Mouse (Mus musculus) kidney, postnatal 25 days (tissue): Measurements from ENCODE around the gene Filip1l.

Experiments
- DNase-seq, 2 experiments: peaks; one replicate each; pipeline ENCODE4 v3.0.0; 2021; ENCODE audit warnings: mixed read lengths in 2 of 2

Gene Filip1l

DNA sequence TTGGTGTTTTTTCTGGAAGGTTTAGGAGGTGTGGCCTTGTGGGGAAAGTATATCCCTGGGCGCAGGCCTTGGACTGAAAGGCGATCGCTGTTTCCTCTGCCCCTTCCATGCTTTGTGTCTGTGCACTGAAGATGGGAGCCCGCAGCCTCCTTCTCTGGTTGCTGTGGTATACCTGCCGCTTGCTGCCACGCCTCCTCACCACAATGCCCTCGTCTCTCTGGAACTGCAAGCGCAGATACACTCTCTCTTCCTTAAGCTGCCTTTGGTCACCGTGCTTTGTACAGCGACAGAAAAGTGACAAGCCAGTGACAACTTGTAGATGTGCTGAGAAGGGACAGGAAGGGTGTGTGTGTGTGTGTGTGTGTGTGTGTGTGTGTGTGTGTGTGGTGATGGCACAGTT is 46.7 kb downstream of the Filip1l start:
- DNase-seq = no peak

DNA sequence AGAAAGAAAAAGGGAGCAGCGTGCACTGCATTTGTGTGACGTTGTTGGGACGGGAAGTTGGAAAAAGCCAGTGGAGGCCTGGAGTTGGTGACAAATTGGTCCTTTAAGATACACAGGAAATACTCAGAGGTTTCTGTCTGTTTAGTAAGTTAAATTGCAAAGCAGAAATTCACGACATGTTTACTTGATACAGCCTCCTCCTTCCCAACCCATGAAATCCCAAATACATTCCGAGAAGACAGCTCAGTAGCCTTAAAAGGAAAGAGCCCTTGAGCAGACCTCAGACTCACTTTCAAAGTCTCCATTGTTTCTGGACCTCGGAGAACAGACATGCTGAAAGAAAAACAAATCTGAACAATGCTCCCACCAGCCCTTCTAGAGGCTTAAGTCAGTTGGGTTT is 48.8 kb downstream of the Filip1l start:
- no peak for DNase-seq

DNA sequence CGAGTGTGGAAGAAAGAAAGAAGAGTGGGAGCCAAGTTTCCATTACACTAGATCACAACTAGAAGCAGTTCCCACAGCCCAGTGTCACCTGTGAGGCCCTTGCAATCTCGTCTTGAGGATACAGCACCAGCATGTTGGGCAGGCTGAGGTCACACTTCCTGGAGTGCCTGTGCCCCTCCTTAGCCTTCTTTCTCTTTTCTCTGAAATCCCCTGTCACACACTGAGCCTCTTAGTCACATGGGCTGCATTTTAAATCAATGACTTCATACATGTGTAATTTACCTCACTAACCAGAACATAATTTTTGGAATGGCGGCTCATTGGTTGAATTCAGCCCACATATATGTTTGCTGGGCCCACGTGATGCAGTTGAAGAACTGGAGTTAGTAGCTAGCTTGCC is 50.0 kb downstream of the Filip1l start:
- DNase-seq = no peak

DNA sequence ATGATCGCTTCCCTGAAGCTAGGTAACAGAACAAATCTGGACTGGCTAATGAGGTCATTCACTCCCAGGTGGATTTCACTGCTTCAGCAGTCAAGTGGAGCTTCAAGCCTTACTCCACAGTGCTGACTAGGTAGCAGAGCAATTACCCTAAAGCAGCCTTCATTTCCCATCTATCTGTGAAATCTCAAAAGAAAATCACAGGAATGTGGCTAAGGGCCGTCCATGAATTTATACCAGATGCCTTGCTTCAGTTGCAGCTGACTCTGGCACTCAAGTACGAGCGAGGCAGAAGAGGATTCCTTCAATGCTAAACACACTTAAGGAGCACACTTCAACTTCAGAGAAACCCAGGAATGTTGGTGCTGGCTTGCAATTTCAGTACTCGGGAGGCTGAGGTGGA is 50.9 kb downstream of the Filip1l start:
- DNase-seq = no peak

DNA sequence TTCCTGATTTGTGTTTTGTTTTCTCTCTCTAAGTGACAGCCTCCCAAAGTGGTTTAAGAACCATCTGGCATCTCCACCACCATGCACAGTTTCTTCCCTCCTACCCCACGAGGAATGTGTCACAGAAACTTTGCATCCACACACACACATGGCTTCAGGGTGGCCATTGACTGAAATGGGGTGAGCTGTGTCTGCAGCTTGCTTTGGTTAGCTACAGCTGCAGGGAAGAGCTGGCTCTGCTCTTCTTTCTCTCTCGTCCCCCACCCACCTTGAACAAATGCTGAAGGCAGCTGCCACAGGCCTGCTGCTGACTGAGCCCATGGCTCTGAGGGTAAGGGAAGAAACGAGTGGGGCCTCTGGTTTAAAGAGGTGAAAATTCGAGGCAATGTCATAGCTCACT is 59.9 kb downstream of the Filip1l start:
- DNase-seq = no peak

DNA sequence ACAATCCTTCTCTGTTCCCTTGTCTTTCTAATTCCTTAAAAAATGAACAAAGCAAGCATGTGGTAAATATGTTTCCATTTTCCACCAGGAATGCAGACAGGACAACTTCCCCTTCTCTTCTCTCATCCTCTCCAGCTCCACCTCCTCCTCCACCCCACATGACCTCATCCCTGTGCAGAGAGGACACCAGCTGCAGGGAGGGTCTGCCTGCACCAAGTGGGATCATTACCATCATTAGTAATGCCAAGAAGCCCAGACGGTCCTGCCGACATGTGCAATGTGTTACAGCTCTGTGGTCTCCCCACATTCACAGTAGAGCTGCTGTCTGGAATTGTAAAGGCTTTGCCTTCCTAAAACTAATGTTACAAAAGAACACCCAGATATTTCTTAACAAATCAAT is 63.2 kb downstream of the Filip1l start:
- no peak for DNase-seq

DNA sequence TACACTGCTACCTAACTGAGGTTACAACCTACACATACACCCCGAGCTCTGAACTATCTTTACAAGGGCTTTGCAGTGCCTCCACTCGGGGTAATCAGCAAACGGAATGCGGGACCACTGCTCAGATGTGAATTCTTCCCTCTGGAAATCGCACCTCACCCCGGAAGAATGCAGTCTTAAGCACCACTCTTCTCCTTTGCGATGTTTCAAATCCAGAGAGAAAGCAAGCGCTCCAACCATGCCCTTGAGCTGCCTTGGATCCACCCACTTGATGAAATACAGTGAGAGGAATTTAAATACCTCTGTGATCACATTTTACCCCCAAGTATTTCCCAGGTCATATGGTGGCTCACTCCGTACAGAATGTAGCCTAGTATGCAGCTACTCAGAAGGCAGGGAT is 64.1 kb downstream of the Filip1l start:
- DNase-seq = no peak

DNA sequence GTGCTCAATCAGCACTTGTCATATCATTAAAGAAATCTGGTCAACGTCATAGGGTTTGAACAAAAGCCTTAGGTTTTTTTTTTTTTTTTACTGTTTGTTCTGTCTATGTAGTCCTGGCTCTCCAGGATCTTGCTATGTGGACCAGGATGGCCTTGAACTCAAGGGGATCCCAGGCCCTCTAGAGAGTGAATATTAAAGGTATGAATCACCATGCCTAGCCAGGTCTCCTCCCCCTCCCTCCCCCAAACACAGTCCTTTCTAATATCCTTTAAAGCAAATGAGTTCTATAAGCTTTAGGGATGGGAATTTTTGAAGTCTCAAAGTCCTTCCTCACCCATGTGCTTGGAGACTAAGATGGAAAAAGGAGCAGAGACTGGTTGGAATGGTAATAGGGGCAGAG is 65.1 kb downstream of the Filip1l start:
- no peak for DNase-seq

DNA sequence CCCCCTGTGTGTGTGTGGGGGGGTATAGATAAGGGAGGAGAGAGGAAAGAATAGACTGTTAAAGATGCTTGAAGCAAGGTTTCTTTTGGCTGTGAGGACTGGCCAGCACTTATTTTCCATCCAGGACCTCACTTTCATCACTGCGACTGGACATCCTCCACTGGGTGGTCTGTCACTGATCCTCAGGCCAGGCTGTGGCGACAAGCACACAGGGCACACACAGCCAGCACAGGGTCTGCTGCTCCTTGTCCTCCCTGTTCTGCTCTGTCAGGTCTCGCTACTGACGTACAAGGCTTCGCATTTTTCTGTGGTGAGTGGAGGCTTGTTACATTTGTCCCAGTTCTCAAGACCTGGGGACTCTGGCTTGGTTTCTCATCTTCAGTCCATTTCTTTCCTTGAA is 66.4 kb downstream of the Filip1l start:
- no peak for DNase-seq

DNA sequence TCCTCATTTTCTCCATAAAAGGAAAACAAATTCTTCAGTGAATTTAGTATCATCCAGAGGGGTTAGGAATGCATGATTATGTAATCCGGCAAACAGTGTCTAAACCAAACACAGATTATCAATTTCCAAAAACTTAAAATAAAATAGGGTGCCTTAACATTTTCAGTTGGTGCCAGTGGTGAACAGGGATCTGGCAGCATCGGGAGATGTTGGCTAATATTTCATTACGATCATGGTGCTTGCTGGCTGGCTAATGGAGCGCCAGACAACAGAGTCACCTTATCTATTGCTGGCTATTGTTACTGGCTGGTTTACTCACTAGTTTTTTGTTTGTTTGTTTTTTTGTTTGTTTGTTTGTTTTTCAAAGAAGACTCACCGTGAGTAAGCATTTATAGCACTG is 67.0 kb downstream of the Filip1l start:
- DNase-seq = no peak

DNA sequence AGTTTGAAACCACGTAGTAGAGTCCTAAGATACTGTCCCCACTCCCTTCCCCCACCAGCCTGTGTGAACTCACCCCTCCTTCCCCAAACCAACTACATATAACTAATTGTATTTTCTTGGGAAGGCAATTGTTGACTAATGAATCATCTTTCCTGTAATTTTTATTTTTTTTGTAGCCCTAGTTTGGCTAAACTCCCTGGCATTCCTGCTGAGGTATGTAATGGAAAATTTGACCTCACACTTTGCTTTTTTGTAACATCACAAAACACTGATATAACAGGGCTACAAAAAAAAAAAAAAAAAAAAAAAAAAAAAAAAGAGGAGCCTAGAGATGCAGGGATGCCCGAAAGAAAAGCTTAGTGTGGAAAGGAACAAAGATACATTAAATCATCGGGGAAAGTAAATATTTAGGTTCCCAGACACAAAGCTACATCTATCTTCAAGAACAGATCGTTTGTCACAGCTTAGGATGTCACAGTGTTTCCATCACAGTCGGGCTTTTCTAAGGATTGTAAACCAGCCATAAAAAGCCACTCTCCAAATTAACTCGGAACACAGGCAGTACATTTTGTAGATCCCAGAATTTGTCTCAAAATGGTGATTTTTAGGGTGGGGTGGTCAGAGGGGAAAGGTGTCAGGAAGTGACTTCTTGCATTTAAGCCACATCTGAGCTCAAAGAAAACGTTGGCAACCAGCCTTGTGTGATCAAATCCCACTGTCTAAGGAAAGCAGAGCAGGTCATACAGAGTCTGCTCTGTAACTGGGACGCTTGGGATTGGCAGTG is 68.1 kb downstream of the Filip1l start:
- peak; percentile 47 to 55 for DNase-seq

DNA sequence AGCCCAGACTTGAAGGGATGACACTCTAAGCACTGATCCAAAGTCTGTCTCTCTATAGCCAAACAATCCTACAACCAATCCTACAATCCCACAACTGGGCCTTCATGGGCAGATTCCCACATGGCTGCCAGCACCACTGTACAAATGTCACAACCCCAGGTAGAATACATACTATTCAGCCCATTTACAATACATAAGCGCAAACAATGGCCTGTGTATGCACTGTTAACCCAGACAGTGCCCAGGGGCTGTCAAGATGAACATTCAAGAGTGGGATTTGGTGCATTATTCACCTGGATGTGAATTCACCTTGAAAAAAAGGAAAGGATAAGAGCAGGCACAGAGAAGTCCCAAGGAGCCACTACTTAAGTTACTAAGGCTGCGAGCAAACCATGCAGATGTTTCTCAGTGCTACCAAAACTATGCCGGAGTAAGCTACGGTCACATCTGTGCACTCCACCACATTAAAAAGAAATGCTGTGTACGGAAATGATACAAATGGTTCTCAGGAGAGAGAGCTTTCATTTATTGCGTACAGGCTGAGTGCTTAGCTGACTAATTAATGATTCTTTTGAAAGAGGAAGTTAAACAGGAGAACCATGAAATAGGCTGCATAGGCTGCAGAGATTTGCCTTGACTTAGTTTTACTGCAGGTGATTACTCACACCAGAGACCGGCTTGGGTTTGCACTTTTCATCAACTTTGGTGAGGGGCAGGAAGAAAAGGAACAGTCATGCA is 69.0 kb downstream of the Filip1l start:
- no peak for DNase-seq

DNA sequence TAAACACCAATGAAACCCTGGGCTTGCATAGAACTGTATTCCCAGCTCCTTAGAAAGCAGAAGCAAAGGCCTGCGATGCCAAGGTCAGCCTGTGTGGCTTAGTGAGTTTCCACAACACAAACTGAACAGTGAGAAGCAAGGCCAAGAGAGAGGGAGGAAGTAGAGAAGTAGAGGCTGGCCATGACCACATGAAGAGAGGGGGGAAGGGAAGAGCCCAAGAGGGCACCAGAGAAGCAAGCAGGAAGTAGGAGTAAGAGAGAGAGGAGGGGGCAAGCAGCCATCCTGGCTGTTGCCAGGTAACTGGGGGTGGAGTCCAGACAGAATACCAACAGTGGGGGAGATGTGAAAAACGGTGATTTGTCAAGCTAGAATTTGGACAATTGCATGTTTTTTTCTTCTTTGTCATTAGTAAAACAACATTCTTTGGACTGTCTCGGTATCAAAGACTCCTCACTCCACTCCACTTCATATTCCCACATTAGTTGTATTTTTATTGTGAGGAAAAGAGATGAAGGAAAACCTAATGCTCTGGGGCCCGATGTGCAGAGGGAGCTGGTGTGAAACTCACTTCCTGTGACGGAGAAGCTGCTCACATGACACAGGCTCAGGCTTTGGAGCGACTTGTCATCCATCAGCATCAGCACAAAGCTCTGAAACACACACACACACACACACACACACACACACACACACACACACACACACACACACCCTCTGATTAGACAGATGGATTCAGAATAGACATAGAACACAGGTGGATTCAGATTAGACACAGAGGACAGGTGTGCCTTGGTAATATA is 70.3 kb downstream of the Filip1l start:
- DNase-seq = peak; percentile 30 to 62

DNA sequence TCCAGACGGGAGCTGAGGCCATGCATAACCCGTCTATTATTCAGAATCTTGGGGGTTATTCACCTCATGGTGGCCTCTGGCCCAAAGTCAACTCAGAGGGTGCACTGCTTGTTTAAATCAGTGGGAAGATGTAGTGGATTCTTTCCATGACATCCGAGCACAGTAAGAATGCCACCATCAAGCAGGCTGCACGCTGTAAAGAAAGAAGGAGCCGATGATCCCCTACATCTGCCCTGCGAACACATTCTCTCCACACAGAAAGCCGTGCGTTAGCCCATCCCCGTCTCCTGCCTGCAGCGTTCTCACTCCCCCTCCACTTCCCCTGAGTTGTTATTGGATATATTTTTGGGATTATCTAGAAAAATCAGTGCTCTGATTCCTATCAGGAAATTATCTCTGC is 73.8 kb downstream of the Filip1l start:
- DNase-seq = no peak

DNA sequence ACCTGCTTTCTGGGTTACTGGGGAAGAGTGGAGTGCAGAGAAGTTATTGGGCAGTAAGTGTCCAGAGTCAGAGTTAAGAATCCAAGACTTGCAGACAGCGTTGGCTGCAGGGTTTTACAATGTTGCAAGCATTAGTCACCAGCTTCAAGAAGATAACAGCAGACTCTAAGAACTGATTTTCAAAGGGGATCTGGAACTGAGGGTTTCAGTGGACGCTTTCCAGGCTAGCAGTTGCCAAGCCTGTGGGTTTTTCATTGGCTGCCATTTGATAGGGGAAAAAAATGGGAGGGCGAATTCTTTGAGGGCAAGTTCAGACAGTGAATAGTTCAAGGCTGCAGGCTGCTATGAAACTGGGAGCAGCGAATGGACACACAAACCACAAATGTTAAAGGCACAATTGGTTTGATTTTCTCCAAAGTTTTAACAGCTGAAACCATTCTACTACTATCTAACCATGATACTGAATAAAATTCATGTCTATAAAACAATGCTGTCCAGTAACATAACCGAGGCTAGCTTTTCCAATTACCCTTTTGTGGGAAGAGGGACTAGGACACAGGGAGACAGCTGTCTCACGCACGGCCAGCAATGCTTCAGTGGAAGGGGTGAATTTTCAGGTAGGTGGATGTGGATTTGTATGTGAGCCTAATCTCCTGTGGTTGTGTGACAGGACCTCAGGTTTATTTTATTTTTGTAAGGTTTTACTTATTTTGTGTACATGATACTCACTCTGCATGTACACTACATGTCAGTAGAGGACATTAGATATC is 74.8 kb downstream of the Filip1l start:
- DNase-seq = peak in 1 of 2 experiments; percentile 22

DNA sequence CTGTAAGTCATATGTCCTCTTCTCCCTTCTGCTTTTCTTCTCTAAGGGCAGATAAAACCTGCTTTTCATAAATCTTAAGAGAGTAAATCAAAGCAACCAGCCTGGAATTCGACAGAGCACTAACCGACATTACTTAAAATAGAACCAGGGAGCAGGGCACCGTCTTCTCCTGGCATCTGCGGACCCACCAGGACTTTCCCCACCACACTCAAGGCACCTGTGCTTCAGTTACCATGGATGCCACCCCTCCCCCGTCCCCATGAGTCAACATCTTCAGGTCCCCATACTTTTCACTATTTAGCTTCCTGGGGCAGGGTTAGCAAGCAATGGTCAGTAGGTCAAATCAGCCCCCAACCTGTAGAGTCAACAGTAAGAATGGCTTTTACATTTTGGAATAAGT is 76.1 kb downstream of the Filip1l start:
- DNase-seq = no peak

DNA sequence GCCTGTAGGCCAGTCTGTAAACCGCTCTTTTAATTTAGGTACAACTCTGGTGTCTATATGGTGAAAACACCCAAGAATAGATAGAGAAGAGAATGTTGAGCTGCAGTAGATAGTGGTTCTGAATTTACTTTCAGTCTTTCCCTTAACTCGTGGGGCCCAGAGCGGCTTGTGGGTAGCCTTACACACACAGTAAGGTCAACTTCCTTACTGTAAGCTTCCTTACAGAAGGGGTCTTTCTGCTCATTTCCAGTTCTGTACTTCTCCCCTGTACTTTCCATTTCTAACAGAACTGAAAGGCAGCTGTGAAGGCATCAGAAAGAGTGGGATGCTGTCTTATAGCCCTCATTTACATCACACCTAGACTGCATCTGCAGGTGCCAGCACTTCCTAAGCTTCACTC is 78.4 kb downstream of the Filip1l start:
- no peak for DNase-seq

DNA sequence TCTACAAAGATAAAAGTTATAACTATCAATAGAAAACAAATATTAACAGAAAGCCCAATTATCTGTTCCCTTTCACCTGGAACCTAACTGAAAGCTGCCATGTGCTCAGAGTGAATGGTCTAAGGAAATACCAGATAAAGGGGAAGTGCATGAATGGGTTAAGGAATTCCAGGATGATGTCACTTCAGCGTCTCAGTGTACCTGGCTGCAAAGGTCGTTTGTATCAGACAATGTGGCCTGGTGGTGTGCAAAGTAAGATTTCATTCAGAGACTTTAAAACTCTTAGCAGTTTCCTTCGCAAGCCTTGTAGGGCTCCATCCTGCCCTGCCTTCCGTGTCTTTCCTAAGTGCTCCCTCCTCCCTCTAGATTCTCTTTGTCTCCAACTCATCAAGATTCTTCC is 80.3 kb downstream of the Filip1l start:
- no peak for DNase-seq

DNA sequence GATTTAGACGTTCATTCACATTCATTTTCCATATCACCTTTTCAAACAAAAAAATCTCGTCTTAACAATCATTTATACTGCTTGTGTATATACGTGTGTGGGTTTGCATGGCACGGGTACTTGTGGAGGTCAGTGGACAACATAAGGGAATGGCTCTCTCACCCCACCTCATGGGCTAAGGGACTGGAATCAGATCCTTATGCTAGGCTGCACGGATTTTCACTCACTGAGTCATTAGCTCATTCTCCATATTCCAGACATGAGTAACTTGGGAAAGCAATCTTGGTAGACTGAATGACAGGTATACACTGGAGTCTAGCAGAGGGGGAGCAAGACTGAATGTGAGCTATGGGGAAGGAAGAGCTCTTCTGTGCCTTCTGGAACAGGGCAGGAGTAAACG is 80.8 kb downstream of the Filip1l start:
- DNase-seq = no peak

DNA sequence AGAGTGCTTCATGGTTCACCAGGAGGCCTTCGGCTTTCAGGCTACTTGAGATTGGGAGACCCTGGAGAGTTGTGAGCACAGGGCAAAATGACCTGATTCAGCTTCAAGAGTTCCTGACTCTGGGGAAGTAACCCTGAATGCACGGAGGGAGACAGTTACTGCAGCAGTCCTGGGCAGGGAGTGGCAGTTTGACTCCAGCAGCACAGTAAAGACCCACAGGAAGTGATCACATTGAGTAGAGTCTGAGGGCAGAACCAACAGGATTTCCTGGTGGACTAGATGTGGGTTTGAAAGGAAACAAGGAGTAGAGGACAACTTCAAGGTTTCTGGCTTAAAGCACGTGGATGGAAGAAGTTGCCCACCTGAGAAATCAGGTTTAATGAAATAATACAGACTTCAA is 81.7 kb downstream of the Filip1l start:
- no peak for DNase-seq

DNA sequence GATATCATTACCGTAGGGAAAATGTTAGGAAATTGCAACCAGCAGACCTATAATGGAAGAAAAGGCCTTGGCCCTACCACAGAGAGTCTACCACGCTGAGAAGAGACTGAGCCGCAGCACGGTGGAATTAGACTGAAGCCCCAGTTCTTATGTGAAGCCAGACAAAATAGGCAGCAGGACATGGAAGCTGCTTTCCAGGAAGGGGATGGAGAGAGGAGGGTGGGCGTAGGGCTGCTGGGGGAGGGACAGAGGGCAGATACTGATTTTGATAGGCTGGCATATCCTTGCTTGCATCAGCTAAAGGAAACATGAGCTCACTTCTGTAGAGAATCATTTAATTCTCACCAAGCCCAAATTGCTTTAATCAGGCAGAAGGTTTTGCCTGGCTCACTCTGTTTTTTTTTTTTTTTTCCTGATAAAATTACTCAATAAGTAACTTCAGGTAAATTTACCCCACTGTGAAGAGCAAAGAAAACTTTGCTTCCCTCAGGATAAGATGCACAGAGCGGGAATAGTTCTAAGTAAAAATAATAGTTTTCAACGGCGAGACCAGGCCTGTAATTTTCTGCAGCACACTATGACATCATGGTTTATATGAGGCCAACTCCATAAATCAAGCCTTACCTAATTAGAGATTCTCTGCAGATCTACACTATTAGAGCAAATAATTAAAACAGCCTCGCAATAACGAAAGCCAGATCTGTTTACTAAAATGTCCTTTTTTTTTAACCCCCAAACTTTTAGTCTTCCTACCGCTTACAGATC is 84.8 kb downstream of the Filip1l start:
- no peak for DNase-seq

DNA sequence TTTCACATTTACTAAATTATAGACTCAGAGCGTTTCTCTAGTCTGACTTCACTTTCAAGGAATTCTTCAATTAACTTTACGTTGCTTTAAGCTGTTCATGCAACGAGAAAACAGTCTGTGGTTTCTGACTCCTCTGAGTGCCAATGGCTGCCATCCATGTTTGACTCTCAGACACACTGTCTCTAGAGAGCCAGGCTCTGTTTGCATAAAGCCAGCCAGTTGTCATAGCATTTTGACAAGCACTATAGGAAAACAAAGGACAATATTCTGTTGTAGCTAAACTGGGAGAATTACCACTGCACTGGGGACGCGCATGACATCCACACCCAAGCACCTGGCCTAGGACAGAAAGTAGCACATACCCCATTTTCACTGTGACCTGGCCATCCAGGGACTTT is 85.4 kb downstream of the Filip1l start:
- no peak for DNase-seq
